Mouse (Mus musculus): ENCODE results near the gene Sstr1.

Gene Sstr1

DNA sequence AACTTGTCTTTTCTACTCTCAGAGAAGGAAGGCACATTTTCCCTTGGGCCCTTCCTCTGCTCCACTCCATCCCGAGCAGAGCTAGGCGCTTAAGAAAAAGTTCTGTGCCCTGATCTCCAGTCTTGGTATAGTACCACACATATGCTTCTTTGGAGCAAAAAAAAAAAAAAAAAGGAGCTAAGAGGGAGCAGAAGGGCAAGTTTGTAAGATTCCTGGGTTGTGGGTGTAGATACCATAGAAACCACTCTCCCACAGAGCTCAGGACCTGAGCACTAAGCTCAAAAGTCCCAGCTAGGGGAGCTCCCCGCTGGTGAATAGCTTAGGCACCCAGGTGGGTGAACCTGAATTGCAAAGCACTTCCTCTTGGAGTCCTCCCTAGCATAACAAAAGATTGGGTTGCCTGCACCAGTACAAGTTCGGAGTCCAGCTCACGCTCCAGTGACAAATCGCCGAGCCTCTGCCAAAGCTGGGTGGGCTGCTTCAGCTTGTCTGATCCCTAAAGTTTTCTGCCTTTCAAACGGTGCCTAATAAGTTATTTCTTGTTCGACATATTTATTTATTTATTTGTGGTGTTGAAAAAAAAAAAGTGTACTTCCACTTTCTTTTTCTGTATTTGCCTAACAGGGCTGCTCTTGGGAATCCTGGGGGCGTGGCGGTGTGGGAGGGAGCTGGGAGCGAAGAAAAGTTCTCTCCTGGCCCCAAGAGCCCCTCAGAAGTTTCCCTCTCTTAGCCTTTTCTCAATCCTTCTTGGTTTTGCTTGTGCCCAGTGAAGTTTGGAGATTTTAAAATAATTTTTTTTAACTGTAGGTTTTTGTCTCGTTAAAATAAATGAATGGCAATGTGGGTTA lies 2.9 kb downstream of the Sstr1 start:
- no peak for TF ChIP-seq NANOG (IDR thresholded peaks at IDR 0.05; ENCODE audit: borderline replicate concordance, low read length)
- no peak for TF ChIP-seq CTCF (conservative IDR thresholded peaks at IDR 0.05; ENCODE audit: low read length)
- no peak for TF ChIP-seq POU5F1 (IDR thresholded peaks at IDR 0.05; ENCODE audit: borderline replicate concordance, low read length)
- Histone ChIP-seq H3K36me3 (ENCODE audit: insufficient read depth, low read length) (no peaks in the 10 kb centered on the region), H3K4me3 (replicated peaks; ENCODE audit: low read length) (peak overlapping the region; percentile 72), H3K4me1 (replicated peaks; ENCODE audit: low read depth, low read length) (peaks cover 48% of the 10 kb centered on the region), H3K9me3 (ENCODE audit: low read length) (no peaks in the 10 kb centered on the region), H3K27me3 (ENCODE audit: insufficient read depth, low read length) (peaks cover 61% of the 10 kb centered on the region)

DNA sequence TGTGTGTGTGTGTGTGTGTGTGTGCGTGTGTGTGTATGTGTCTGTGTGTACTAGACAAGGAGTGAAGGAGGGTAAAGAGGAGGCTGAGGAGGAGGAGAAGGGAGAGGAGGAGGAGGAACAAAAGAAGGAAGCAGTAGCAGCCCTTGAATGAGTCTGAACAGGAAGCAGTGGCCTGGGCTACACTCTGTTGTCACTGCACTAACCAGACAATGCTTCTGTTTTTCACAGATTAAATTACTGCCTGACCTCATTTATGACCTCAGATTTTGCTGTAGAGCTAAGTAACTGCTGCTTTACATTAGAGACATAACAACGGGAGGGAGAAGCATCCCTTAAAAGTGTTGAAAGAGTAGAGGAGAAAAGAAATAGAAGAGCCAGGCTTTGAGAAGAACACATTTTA lies 4.6 kb downstream of the Sstr1 start:
- H3K4me1 ChIP-seq (replicated peaks; ENCODE audit: low read depth, low read length): peaks cover 41% of the 10 kb centered on the region
- no peak overlapping the region for H3K4me3 ChIP-seq (replicated peaks; ENCODE audit: low read length)
- no peak for TF ChIP-seq NANOG (IDR thresholded peaks at IDR 0.05; ENCODE audit: borderline replicate concordance, low read length)
- no peak for TF ChIP-seq CTCF (conservative IDR thresholded peaks at IDR 0.05; ENCODE audit: low read length)
- TF ChIP-seq POU5F1 (IDR thresholded peaks at IDR 0.05; ENCODE audit: borderline replicate concordance, low read length): no peak
- peaks cover 48% of the 10 kb centered on the region for H3K27me3 ChIP-seq (ENCODE audit: insufficient read depth, low read length)
- H3K36me3 ChIP-seq (ENCODE audit: insufficient read depth, low read length): no peaks in the 10 kb centered on the region
- H3K9me3 ChIP-seq (ENCODE audit: low read length): no peaks in the 10 kb centered on the region

DNA sequence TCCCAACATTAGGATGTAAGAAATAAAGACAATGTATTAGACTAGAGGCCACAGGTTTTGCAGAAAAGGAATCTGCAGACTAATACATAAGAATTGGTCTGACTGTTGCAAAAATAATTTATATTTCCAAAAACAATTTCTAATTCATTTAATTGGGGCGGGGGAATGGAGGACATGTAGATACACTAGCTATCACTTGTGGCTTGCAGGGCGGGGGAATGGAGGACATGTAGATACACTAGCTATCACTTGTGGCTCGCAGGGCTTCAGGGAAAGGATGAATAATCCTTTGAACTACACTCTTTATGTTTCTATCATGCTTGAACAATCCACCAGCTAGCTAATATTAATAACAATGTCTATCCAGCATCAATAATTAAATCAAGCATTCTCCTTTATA lies 7.5 kb downstream of the Sstr1 start:
- Histone ChIP-seq H3K36me3 (ENCODE audit: insufficient read depth, low read length) (no peaks in the 10 kb centered on the region), H3K27me3 (ENCODE audit: insufficient read depth, low read length) (peaks cover 20% of the 10 kb centered on the region), H3K9me3 (ENCODE audit: low read length) (no peaks in the 10 kb centered on the region), H3K4me1 (replicated peaks; ENCODE audit: low read depth, low read length) (peaks cover 15% of the 10 kb centered on the region), H3K4me3 (replicated peaks; ENCODE audit: low read length) (0 out of 2 replicates have a peak overlapping the region, but pooled peaks have one; percentile 20)
- TF ChIP-seq CTCF (conservative IDR thresholded peaks at IDR 0.05; ENCODE audit: low read length) (no peak), NANOG (IDR thresholded peaks at IDR 0.05; ENCODE audit: borderline replicate concordance, low read length) (no peak), POU5F1 (IDR thresholded peaks at IDR 0.05; ENCODE audit: borderline replicate concordance, low read length) (no peak)

DNA sequence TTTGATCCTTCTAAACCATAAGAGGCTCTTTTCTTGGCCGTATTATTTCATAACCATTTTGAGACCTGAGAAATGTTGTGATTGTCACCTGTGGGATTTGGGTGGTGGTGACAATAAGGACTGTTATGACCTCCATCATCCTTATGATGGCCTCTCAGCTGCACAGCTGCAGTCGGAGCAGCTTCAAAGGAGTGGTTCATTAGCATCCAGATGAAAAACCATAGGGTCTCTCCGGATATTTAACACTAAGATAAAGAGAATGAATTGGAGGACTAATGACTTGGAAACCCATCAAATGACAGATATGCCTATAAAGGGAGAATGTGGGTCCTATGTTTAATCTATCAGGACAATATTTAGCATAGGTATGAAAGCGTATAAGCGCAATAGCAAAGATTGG lies 14.1 kb downstream of the Sstr1 start:
- Histone ChIP-seq H3K36me3 (ENCODE audit: insufficient read depth, low read length) (no peaks in the 10 kb centered on the region), H3K4me1 (replicated peaks; ENCODE audit: low read depth, low read length) (no peaks in the 10 kb centered on the region), H3K4me3 (replicated peaks; ENCODE audit: low read length) (no peak overlapping the region), H3K27me3 (ENCODE audit: insufficient read depth, low read length) (no peaks in the 10 kb centered on the region), H3K9me3 (ENCODE audit: low read length) (no peaks in the 10 kb centered on the region)
- TF ChIP-seq CTCF (conservative IDR thresholded peaks at IDR 0.05; ENCODE audit: low read length): no peak
- TF ChIP-seq POU5F1 (IDR thresholded peaks at IDR 0.05; ENCODE audit: borderline replicate concordance, low read length): no peak
- TF ChIP-seq NANOG (IDR thresholded peaks at IDR 0.05; ENCODE audit: borderline replicate concordance, low read length): no peak

DNA sequence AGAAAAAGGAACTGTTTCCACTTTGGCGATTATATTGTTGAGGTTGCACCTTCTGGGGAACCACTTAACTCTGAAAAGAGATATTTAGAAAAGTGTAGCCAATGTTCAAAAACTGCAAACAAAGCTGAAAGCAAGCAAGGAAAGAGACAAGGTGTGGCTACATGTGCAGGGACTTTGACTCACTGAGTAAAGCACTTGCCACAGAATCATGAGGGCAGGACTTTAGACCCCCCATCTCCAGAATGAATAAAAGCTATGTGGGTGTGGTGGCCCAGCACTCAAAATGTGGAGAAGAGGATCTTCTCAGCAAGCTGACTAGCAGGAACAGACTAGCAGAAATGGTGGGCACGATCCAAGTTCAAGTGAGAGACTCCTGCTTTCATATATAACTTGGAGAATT lies 20.9 kb downstream of the Sstr1 start:
- Histone ChIP-seq H3K4me1 (replicated peaks; ENCODE audit: low read depth, low read length) (no peaks in the 10 kb centered on the region), H3K4me3 (replicated peaks; ENCODE audit: low read length) (no peak overlapping the region), H3K27me3 (ENCODE audit: insufficient read depth, low read length) (no peaks in the 10 kb centered on the region), H3K9me3 (ENCODE audit: low read length) (no peaks in the 10 kb centered on the region), H3K36me3 (ENCODE audit: insufficient read depth, low read length) (no peaks in the 10 kb centered on the region)
- TF ChIP-seq POU5F1 (IDR thresholded peaks at IDR 0.05; ENCODE audit: borderline replicate concordance, low read length) (no peak), CTCF (conservative IDR thresholded peaks at IDR 0.05; ENCODE audit: low read length) (no peak), NANOG (IDR thresholded peaks at IDR 0.05; ENCODE audit: borderline replicate concordance, low read length) (no peak)

DNA sequence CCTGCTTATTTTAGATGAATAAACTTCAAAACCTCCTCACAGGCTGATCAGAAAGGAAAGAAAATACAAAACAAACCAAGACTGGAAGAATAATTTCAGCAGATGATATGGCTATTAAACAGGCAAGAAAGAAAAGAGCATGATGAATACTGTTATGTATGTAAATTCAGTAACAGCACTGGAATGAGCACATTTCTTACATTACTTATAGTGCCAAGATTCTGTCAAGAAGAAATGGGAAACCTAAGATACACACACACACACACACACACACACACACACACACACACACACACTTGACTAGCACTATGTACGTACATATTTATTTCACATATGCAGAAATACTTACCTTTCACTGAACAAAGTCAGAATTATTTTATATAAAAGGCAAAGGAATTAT lies 40.3 kb downstream of the Sstr1 start:
- Histone ChIP-seq H3K4me1 (replicated peaks; ENCODE audit: low read depth, low read length) (no peaks in the 10 kb centered on the region), H3K36me3 (ENCODE audit: insufficient read depth, low read length) (no peaks in the 10 kb centered on the region), H3K4me3 (replicated peaks; ENCODE audit: low read length) (no peak overlapping the region), H3K9me3 (ENCODE audit: low read length) (peaks cover 7% of the 10 kb centered on the region), H3K27me3 (ENCODE audit: insufficient read depth, low read length) (no peaks in the 10 kb centered on the region)
- no peak for TF ChIP-seq POU5F1 (IDR thresholded peaks at IDR 0.05; ENCODE audit: borderline replicate concordance, low read length)
- TF ChIP-seq NANOG (IDR thresholded peaks at IDR 0.05; ENCODE audit: borderline replicate concordance, low read length): no peak
- TF ChIP-seq CTCF (conservative IDR thresholded peaks at IDR 0.05; ENCODE audit: low read length): no peak
